Mouse (Mus musculus) stomach, postnatal 0 days (tissue): ENCODE measurements around the gene Sec23b. TPM values are rescaled to one million over a fixed set of nuclear protein-coding genes. Genes with fewer than 3 reads are reported as not detected.

Experiments used
- ATAC-seq: fragments of 200-750 bp; cut with Nextera tagmentation; 2 replicates; pipeline ENCODE4 v1.8.0; 2017; ENCODE audit not compliant: low FRiP score, low TSS enrichment
- DNase-seq: peaks from one replicate; pipeline ENCODE4 v3.0.0-alpha.2; 2016; ENCODE audit warnings: low spot score
- H3K27ac ChIP-seq: fragments of 300-500 bp; sonication (generic); replicated peaks from 2 replicates; pipeline ENCODE4 v1.5.1; 2014; ENCODE audit warnings: mild to moderate bottlenecking, control low read depth
- H3K27me3 ChIP-seq: fragments of 300-500 bp; sonication (generic); 2 replicates; pipeline ENCODE4 v1.6.1; 2014; ENCODE audit warnings: low read length; ENCODE audit not compliant: control insufficient read depth, insufficient read depth
- H3K36me3 ChIP-seq: fragments of 300-500 bp; sonication (generic); 2 replicates; pipeline ENCODE4 v1.6.1; 2014; ENCODE audit warnings: low read length, mixed read lengths; ENCODE audit not compliant: control insufficient read depth, insufficient read depth
- H3K4me1 ChIP-seq: fragments of 300-500 bp; sonication (generic); replicated peaks from 2 replicates; pipeline ENCODE4 v1.6.1; 2014; ENCODE audit warnings: antibody characterized with exemption; ENCODE audit not compliant: control insufficient read depth, insufficient read depth
- H3K4me2 ChIP-seq: fragments of 300-500 bp; sonication (generic); replicated peaks from 2 replicates; pipeline ENCODE4 v1.6.1; 2014; ENCODE audit warnings: low read depth, mild to moderate bottlenecking, control low read depth, moderate library complexity
- H3K4me3 ChIP-seq: fragments of 300-500 bp; sonication (generic); 2 replicates; pipeline ENCODE4 v1.5.1; 2014; ENCODE audit warnings: low read depth, low read length, control low read depth
- H3K9ac ChIP-seq: fragments of 300-500 bp; sonication (generic); 2 replicates; pipeline ENCODE4 v1.6.1; 2014; ENCODE audit warnings: mild to moderate bottlenecking, low read length, control low read depth, mixed read lengths
- H3K9me3 ChIP-seq: fragments of 300-500 bp; sonication (generic); 2 replicates; pipeline ENCODE4 v1.6.1; 2016; ENCODE audit warnings: low read length; ENCODE audit not compliant: control insufficient read depth
- CTCF ChIP-seq: IDR thresholded peaks from 2 replicates; pipeline ENCODE4 v1.5.1; 2016; ENCODE audit warnings: antibody characterized with exemption, low read depth, mild to moderate bottlenecking, moderate library complexity
- EP300 ChIP-seq: optimal IDR thresholded peaks from 2 replicates; pipeline ENCODE3; 2016; ENCODE audit warnings: antibody characterized with exemption
- WGBS: fragments of 180-500 bp; shearing (Covaris S2); extraction: QIAGEN DNeasy Blood & Tissue Kit; methylation state at CpG from one replicate; pipeline ENCODE4 v1.1.7; 2014; 5-methylcytosine and 5-hydroxymethylcytosine counted together
- microRNA-seq: library from miRNA; unstranded; fragments of <30 nt; microRNA quantifications from one replicate; pipeline ENCODE4, GENCODE M21; 2016
- polyA plus RNA-seq: library from polyadenylated mRNA; unstranded; fragments of >200 nt; fragmentation: Nextera tagmentation; extraction: Ambion mirVana; gene quantifications from 2 replicates; pipeline ENCODE4 v1.2.1, GENCODE M21; 2015

Sec23b gene
- polyA plus RNA-seq, 1 experiment from 2014 or later = 74.5 TPM

GRCm38 (mm10) chr2:144635644-144636320 lies 79.8 kb downstream of the Sec23b start:
- Histone ChIP-seq H3K9ac (no peak overlapping the region), H3K4me3 (no peak overlapping the region), H3K4me2 (no peak overlapping the region), H3K27me3 (no peaks in the 10 kb centered on the region), H3K4me1 (no peaks in the 10 kb centered on the region), H3K27ac (no peak overlapping the region), H3K9me3 (no peaks in the 10 kb centered on the region), H3K36me3 (no peaks in the 10 kb centered on the region)
- 20% methylated on average over 5 of the region's 5 CpGs for WGBS
- ATAC-seq = peak; percentile 61
- DNase-seq = peak; percentile 66
- TF ChIP-seq CTCF = peak; percentile 95
- no peak for TF ChIP-seq EP300

- TF ChIP-seq EP300 (no peak), CTCF (no peak)
- no peak overlapping the region for H3K27ac ChIP-seq
- no peaks in the 10 kb centered on the region for H3K9me3 ChIP-seq
- no peak overlapping the region for H3K4me2 ChIP-seq
- H3K4me1 ChIP-seq = no peaks in the 10 kb centered on the region
- no peak for ATAC-seq
- H3K9ac ChIP-seq = no peak overlapping the region
- no peaks in the 10 kb centered on the region for H3K27me3 ChIP-seq
- no peaks in the 10 kb centered on the region for H3K36me3 ChIP-seq
- 83% methylated on average over 4 of the region's 4 CpGs for WGBS
- no peak overlapping the region for H3K4me3 ChIP-seq
- DNase-seq = no peak
Observed at GRCm38 (mm10) chr2:144637204-144637603, 81.2 kb downstream of the Sec23b start.

GRCm38 (mm10) chr2:144637671-144638395 lies 81.8 kb downstream of the Sec23b start:
- H3K9ac ChIP-seq = no peak overlapping the region
- ATAC-seq (no peak), DNase-seq (no peak)
- no peak for TF ChIP-seq CTCF
- no peak overlapping the region for H3K4me2 ChIP-seq
- WGBS = 82% methylated on average over 10 of the region's 12 CpGs
- no peaks in the 10 kb centered on the region for H3K9me3 ChIP-seq
- no peak overlapping the region for H3K27ac ChIP-seq
- H3K4me3 ChIP-seq = no peak overlapping the region
- H3K4me1 ChIP-seq = no peaks in the 10 kb centered on the region
- no peaks in the 10 kb centered on the region for H3K36me3 ChIP-seq
- no peaks in the 10 kb centered on the region for H3K27me3 ChIP-seq

GRCm38 (mm10) chr2:144638719-144639118 lies 82.7 kb downstream of the Sec23b start:
- H3K4me2 ChIP-seq = no peak overlapping the region

GRCm38 (mm10) chr2:144640101-144640500 lies 84.1 kb downstream of the Sec23b start:
- WGBS = 83% methylated on average over 7 of the region's 7 CpGs
- H3K4me2 ChIP-seq = no peak overlapping the region

More at GRCm38 (mm10) chr2:144638719-144639118, 82.7 kb downstream of the Sec23b start:
- Histone ChIP-seq H3K4me1 (no peaks in the 10 kb centered on the region), H3K4me3 (no peak overlapping the region), H3K27me3 (no peaks in the 10 kb centered on the region), H3K27ac (no peak overlapping the region), H3K9ac (no peak overlapping the region), H3K9me3 (no peaks in the 10 kb centered on the region), H3K36me3 (no peaks in the 10 kb centered on the region)
- 43% methylated on average over 4 of the region's 4 CpGs for WGBS
- ATAC-seq = no peak
- TF ChIP-seq CTCF (peak; percentile 77), EP300 (no peak)
- peak; percentile 30 for DNase-seq

More at GRCm38 (mm10) chr2:144640101-144640500, 84.1 kb downstream of the Sec23b start:
- Histone ChIP-seq H3K9ac (no peak overlapping the region), H3K4me1 (no peaks in the 10 kb centered on the region), H3K36me3 (no peaks in the 10 kb centered on the region), H3K4me3 (no peak overlapping the region), H3K27me3 (no peaks in the 10 kb centered on the region), H3K27ac (no peak overlapping the region), H3K9me3 (no peaks in the 10 kb centered on the region)
- no peak for TF ChIP-seq CTCF
- TF ChIP-seq EP300 = no peak
- no peak for DNase-seq
- no peak for ATAC-seq

Small RNA genes lying within 50 kb of the gene (microRNA-seq; reads per million reads assigned to microRNA genes)
- gene Gm24823 = not detected

Other genes starting within 250 kb of the Sec23b start
- gene Ovol2, start 224.1 kb upstream of the Sec23b start, polyA plus RNA-seq = 9.8 and 11.9 TPM in 2 replicates
- gene Kat14, start 187.2 kb upstream of the Sec23b start, polyA plus RNA-seq = 20.9 and 21.4 TPM in 2 replicates
- 2.4 and 2.5 TPM in 2 replicates for gene Pet117, start 187.2 kb upstream of the Sec23b start, polyA plus RNA-seq
- 0.39 and 0.51 TPM in 2 replicates for gene Dzank1, start 28.8 kb upstream of the Sec23b start, polyA plus RNA-seq
- gene Polr3f, start 28.5 kb upstream of the Sec23b start, polyA plus RNA-seq = 8.2 and 9.0 TPM in 2 replicates
- 29.2 and 31.6 TPM in 2 replicates for gene Rbbp9, start 5.4 kb upstream of the Sec23b start, polyA plus RNA-seq
- gene Smim26, start 37.8 kb downstream of the Sec23b start, polyA plus RNA-seq = 50.4 and 55.2 TPM in 2 replicates
- gene Dtd1, start 43.7 kb downstream of the Sec23b start, polyA plus RNA-seq = 34.6 and 34.9 TPM in 2 replicates